Mouse (Mus musculus): ENCODE data around the gene Exd1. TPM values are rescaled to one million over a fixed set of nuclear protein-coding genes. Genes with fewer than 3 reads are reported as not detected.

The Exd1 gene
- total RNA-seq, 2 experiments from 2014 or later = 0.17 to 0.18 TPM

GRCm38 (mm10) chr2:119477571-119478396 lies 69.6 kb downstream of the Exd1 start, which contains the start of gene Ino80:
Gene Ino80, minus strand, starts transcription at chr2:119477687.
- intact Hi-C loops (cut with DNase I) = loop anchor here (5.0 kb wide), 2 partner anchors 115 to 310 kb away; partner anchors contain the start of gene Rpap1
- peak; percentile 97 for DNase-seq (ENCODE audit: low spot score)

DNA sequence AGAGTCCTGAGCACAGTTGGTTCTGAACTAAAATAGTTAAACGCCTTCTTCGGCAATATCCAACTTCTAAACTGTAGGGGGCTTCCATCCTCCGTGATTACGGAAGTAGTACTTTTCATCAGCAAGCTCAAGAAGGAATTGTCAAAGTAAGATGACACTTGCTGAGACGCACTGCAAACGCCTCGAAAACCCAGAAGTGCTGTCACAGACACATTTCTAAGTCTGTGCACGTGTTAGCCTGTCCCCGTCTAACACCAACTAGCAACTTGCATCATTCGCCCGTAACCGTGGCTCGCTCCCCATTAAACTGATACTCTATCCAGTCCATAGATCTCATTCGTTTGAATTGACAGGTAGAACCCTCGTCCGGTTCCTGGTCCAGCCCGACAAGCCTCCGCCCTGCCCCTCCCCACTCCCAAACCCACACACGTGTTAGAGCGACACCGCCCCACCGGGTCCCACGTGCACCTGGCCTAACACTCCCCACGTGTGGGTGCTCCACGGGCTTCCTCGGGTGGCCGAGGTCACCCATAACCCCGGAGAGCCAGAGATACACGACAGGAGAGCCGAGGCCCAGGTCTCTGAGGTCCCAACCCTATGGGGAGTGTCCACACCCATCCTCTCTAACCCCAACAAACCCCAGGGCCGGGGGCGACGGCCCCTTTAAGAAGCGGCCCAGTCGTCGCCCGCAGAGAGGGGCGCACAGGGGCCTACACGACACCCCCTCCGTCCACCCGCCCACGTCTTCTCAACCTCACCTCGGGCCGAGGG lies 70.6 kb downstream of the Exd1 start:
- intact Hi-C loops (cut with DNase I) = loop anchor here (5.0 kb wide), 2 partner anchors 115 to 310 kb away; partner anchors contain the start of gene Rpap1
- DNase-seq (ENCODE audit: low spot score) = peak; percentile 54

DNA sequence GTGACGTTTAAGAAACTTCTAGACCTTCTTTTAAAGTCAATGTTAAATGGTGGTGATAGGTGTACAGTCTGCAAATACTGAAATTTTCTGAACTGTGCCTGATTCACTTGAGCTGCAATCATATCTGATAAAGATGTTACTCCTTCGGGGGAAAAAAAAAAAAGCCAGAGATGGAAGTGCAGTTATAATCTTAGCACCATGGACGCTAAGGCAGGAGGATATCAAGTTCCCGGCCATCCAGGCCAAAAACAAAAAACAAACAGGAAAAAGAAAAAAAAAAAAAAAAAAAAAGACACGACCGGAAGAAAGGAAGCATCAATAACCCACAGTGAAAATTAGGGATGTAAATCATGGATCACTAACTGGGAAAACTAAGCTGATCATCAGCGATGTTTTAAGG lies 71.3 kb downstream of the Exd1 start:
- intact Hi-C loops (cut with DNase I) = loop anchor here (5.0 kb wide), 2 partner anchors 116 to 311 kb away; partner anchors contain the start of gene Rpap1
- DNase-seq (ENCODE audit: low spot score) = no peak

Other genes starting within 250 kb of the Exd1 start
- 10 to 100 TPM; 16.7 to 22.5 TPM for gene Dll4, start 221.8 kb downstream of the Exd1 start, total RNA-seq (2021)
- gene Chac1, start 196.4 kb downstream of the Exd1 start, total RNA-seq (2021) = 1 to 10 TPM; 7.2 to 9.3 TPM
- 10 to 100 TPM in 1 of 2 experiments, 1 to 10 TPM in 1; 10.0 to 11.6 TPM for gene Ino80, start 69.9 kb downstream of the Exd1 start, total RNA-seq (2021)
- gene Chp1, start 70 bp upstream of the Exd1 start, total RNA-seq (2021) = 10 to 100 TPM; 88.0 to 92.5 TPM
- 1 to 10 TPM; 1.1 to 1.5 TPM for gene Nusap1, start 70.7 kb upstream of the Exd1 start, total RNA-seq (2021)
- gene Oip5, start 70.8 kb upstream of the Exd1 start, total RNA-seq (2021) = under 1 TPM in 1 of 2 experiments, not detected in 1; 0.34 TPM
- 10 to 100 TPM; 66.3 to 67.5 TPM for gene Ndufaf1, start 115.2 kb upstream of the Exd1 start, total RNA-seq (2021)
- 10 to 100 TPM; 20.4 to 20.9 TPM for gene Rtf1, start 127.4 kb upstream of the Exd1 start, total RNA-seq (2021)
- under 1 TPM; 0.57 to 0.78 TPM for gene Itpka, start 194.7 kb upstream of the Exd1 start, total RNA-seq (2021)
- not detected for gene Ltk, start 212.8 kb upstream of the Exd1 start, total RNA-seq (2021)
- 10 to 100 TPM; 13.7 to 14.2 TPM for gene Rpap1, start 239.9 kb upstream of the Exd1 start, total RNA-seq (2021)